Mouse (Mus musculus) midbrain, postnatal 0 days (tissue): ENCODE measurements around the gene Foxo3. TPM values are rescaled to one million over a fixed set of nuclear protein-coding genes. Genes with fewer than 3 reads are reported as not detected.

ENCODE experiments used
- ATAC-seq: fragments of 200-750 bp; cut with Nextera tagmentation; 2 replicates; pipeline ENCODE4 v1.8.0; 2017; ENCODE audit warnings: moderate number of reproducible peaks, mild to moderate bottlenecking, moderate TSS enrichment, moderate library complexity; ENCODE audit not compliant: low FRiP score
- DNase-seq: peaks from one replicate; pipeline ENCODE4 v3.0.0-alpha.2; 2015; ENCODE audit warnings: low spot score
- H3K27ac ChIP-seq: fragments of 300-500 bp; sonication (generic); 2 replicates; pipeline ENCODE4 v1.5.1; 2014; ENCODE audit warnings: low read depth, mild to moderate bottlenecking, low read length, mixed read lengths
- H3K27me3 ChIP-seq: fragments of 300-500 bp; sonication (generic); 2 replicates; pipeline ENCODE4 v1.6.1; 2014; ENCODE audit warnings: low read length, control low read depth, mixed read lengths; ENCODE audit not compliant: insufficient read depth
- H3K36me3 ChIP-seq: fragments of 300-500 bp; sonication (generic); 2 replicates; pipeline ENCODE4 v1.6.1; 2014; ENCODE audit warnings: low read length, control low read depth, mixed read lengths; ENCODE audit not compliant: insufficient read depth
- H3K4me1 ChIP-seq: fragments of 300-500 bp; sonication (generic); 2 replicates; pipeline ENCODE4 v1.6.1; 2014; ENCODE audit warnings: mild to moderate bottlenecking, control low read depth, antibody characterized with exemption, low read length, mixed read lengths; ENCODE audit not compliant: insufficient read depth
- H3K4me2 ChIP-seq: fragments of 300-500 bp; sonication (generic); 2 replicates; pipeline ENCODE4 v1.6.1; 2014; ENCODE audit warnings: low read depth, mild to moderate bottlenecking, low read length, mixed read lengths; ENCODE audit not compliant: poor library complexity, severe bottlenecking
- H3K4me3 ChIP-seq: fragments of 300-500 bp; sonication (generic); 2 replicates; pipeline ENCODE4 v1.5.1; 2014; ENCODE audit warnings: low read depth, mild to moderate bottlenecking, low read length, moderate library complexity
- H3K9ac ChIP-seq: fragments of 300-500 bp; sonication (generic); replicated peaks from 2 replicates; pipeline ENCODE4 v1.6.1; 2014; ENCODE audit warnings: mild to moderate bottlenecking, low read length, moderate library complexity, mixed read lengths; ENCODE audit not compliant: poor library complexity, severe bottlenecking
- H3K9me3 ChIP-seq: fragments of 300-500 bp; sonication (generic); 2 replicates; pipeline ENCODE4 v1.6.1; 2016; ENCODE audit warnings: low read length, control low read depth
- CTCF ChIP-seq: IDR thresholded peaks from 2 replicates; pipeline ENCODE4 v1.5.1; 2016; ENCODE audit warnings: antibody characterized with exemption, mild to moderate bottlenecking
- WGBS: fragments of 180-500 bp; shearing (Covaris S2); extraction: QIAGEN DNeasy Blood & Tissue Kit; methylation state at CpG from one replicate; pipeline ENCODE4 v1.1.7; 2014; 5-methylcytosine and 5-hydroxymethylcytosine counted together
- polyA plus RNA-seq: library from polyadenylated mRNA; unstranded; fragments of >200 nt; fragmentation: Nextera tagmentation; extraction: Ambion mirVana; gene quantifications from 2 replicates; pipeline ENCODE4 v1.2.1, GENCODE M21; 2015
- total RNA-seq: library from RNA; depleted of rRNA; stranded (reverse); fragments of >200 nt; gene quantifications from 2 replicates; pipeline ENCODE4 v1.2.3, GENCODE M21; 2014

Foxo3 gene
- total and polyA plus RNA-seq, 2 experiments from 2014 or later: 6.6 to 42.9 TPM

- Histone ChIP-seq H3K4me2 (no peak overlapping the region), H3K9ac (no peak overlapping the region), H3K27me3 (no peaks in the 10 kb centered on the region), H3K4me3 (no peak overlapping the region), H3K27ac (peak overlapping the region; percentile 58; the same call in 1 of the 2 replicates), H3K4me1 (peaks cover 10% of the 10 kb centered on the region; the same call in 1 of the 2 replicates), H3K36me3 (no peaks in the 10 kb centered on the region), H3K9me3 (no peaks in the 10 kb centered on the region)
- peak; percentile 65 for DNase-seq
- TF ChIP-seq CTCF: no peak
- WGBS: 47% methylated on average over 7 of the region's 7 CpGs
- peak; percentile 66; the same call in 1 of the 2 replicates for ATAC-seq
These were observed 25.4 kb downstream of the Foxo3 start for GRCm38 (mm10) chr10:42251203-42251602.

- no peak for ATAC-seq
- DNase-seq: no peak
- Histone ChIP-seq H3K4me2 (no peak overlapping the region), H3K27me3 (no peaks in the 10 kb centered on the region), H3K9me3 (no peaks in the 10 kb centered on the region), H3K27ac (no peak overlapping the region), H3K4me1 (peaks cover 10% of the 10 kb centered on the region; the same call in 1 of the 2 replicates), H3K9ac (no peak overlapping the region), H3K36me3 (no peaks in the 10 kb centered on the region), H3K4me3 (no peak overlapping the region)
- TF ChIP-seq CTCF: no peak
- WGBS: 83% methylated on average over 2 of the region's 2 CpGs
These were observed 26.6 kb downstream of the Foxo3 start for GRCm38 (mm10) chr10:42249965-42250364.

DNA sequence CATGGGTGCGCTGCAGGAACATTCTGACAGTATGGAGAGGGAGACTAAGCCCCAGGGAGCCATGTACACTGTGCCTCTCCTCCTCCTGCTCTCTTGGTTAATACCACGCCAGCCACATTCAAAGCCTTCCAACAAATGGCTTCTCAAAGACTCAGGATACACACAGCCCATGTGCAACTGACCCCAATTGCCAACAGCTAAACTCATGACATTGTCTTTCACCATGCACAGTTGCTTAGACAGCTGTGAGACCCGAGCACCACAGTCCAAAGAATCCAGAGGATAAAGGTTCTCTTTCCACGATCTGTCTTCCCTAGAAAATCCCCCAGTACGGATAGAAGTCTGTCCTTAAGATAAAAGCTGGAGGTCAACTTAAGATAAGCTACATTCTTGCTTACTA, 27.9 kb downstream of the Foxo3 start:
- no peak for TF ChIP-seq CTCF
- no peak for ATAC-seq
- 63% methylated on average over 5 of the region's 5 CpGs for WGBS

DNA sequence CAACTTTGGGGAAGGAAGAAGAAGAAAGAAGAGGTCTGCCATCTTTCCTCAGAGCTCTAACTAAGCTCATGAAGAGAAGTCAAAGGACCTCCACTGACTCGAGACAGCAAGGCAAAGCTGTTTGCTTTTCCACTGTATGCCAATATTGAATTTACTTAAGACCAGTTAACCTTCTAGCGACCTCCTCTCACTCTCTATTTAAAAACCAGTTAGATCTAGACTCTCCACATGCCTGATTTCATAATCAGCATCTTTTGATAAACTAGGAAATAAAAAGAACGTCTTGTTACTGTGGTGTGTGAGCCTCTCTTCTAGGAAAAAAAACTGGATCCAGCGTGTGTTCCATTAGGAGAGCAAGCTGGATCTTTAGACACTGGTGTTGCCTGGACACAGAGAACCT, 28.4 kb downstream of the Foxo3 start:
- Histone ChIP-seq H3K27me3 (no peaks in the 10 kb centered on the region), H3K27ac (no peak overlapping the region), H3K9me3 (no peaks in the 10 kb centered on the region), H3K36me3 (no peaks in the 10 kb centered on the region), H3K4me3 (no peak overlapping the region), H3K4me2 (no peak overlapping the region), H3K4me1 (peaks cover 10% of the 10 kb centered on the region; the same call in 1 of the 2 replicates), H3K9ac (no peak overlapping the region)
- DNase-seq (no peak), ATAC-seq (no peak)
- 75% methylated on average over 4 of the region's 4 CpGs for WGBS
- TF ChIP-seq CTCF: no peak

More for the DNA sequence above, 27.9 kb downstream of the Foxo3 start:
- no peaks in the 10 kb centered on the region for H3K27me3 ChIP-seq
- no peaks in the 10 kb centered on the region for H3K9me3 ChIP-seq
- H3K4me3 ChIP-seq: no peak overlapping the region
- no peak overlapping the region for H3K4me2 ChIP-seq
- H3K27ac ChIP-seq: no peak overlapping the region
- peaks cover 10% of the 10 kb centered on the region; the same call in 1 of the 2 replicates for H3K4me1 ChIP-seq
- H3K9ac ChIP-seq: no peak overlapping the region
- no peaks in the 10 kb centered on the region for H3K36me3 ChIP-seq
- DNase-seq: no peak

GRCm38 (mm10) chr10:42247125-42247816, 29.3 kb downstream of the Foxo3 start:
- DNase-seq (no peak), ATAC-seq (no peak)
- no peaks in the 10 kb centered on the region for H3K9me3 ChIP-seq
- no peak overlapping the region for H3K4me2 ChIP-seq
- 86% methylated on average over 11 of the region's 11 CpGs for WGBS
- H3K4me3 ChIP-seq: no peak overlapping the region
- peaks cover 10% of the 10 kb centered on the region; the same call in 1 of the 2 replicates for H3K4me1 ChIP-seq
- H3K27ac ChIP-seq: no peak overlapping the region
- H3K36me3 ChIP-seq: no peaks in the 10 kb centered on the region
- H3K27me3 ChIP-seq: no peaks in the 10 kb centered on the region
- H3K9ac ChIP-seq: no peak overlapping the region
- TF ChIP-seq CTCF: no peak

DNA sequence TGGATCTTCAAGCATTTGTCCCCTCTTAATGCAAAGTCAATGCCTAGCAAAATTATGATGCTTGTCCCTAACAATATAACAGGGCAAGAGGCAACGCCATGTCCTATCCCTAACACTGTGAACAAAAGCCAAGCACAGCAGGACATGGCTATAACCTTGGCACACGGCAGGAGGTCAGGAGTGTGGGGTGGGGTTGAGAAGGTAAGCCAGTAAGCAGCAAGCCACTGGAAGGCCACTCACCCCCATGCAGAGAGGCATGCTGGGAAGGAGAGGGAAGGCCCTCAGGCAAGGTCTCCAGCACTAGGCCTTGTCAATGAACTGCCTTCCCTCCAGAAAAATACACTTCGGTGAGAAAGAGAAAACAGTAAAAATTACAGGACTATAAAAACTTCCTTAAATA, 30.1 kb downstream of the Foxo3 start:
- Histone ChIP-seq H3K27ac (no peak overlapping the region), H3K9me3 (no peaks in the 10 kb centered on the region), H3K9ac (no peak overlapping the region), H3K27me3 (no peaks in the 10 kb centered on the region), H3K4me2 (no peak overlapping the region), H3K36me3 (no peaks in the 10 kb centered on the region), H3K4me3 (no peak overlapping the region), H3K4me1 (peaks cover 10% of the 10 kb centered on the region; the same call in 1 of the 2 replicates)
- ATAC-seq (no peak), DNase-seq (no peak)
- TF ChIP-seq CTCF: no peak
- 72% methylated on average over 3 of the region's 3 CpGs for WGBS
